Mouse (Mus musculus) brain, embryonic 14.5 days (tissue): ENCODE results near the gene Fgf14. TPM values are rescaled to one million over a fixed set of nuclear protein-coding genes. Genes with fewer than 3 reads are reported as not detected.
"Not testable (repeated sequence)": the region's sequence is repeated elsewhere in the genome, so short reads cannot be mapped to it uniquely, and the experiment has no call there.

ENCODE experiments used
- DNase-seq: peaks from one replicate; pipeline ENCODE4 v3.0.0-alpha.2; 2011; ENCODE audit warnings: low read depth
- CTCF ChIP-seq: fragments of 200-500 bp; IDR thresholded peaks from 2 replicates; pipeline ENCODE4 v1.5.1; 2012; ENCODE audit warnings: inconsistent platforms, mild to moderate bottlenecking, moderate library complexity, borderline replicate concordance; ENCODE audit not compliant: insufficient read depth, insufficient read length; ENCODE audit errors: extremely low read depth
- POLR2A ChIP-seq: fragments of 200-500 bp; IDR thresholded peaks from 2 replicates; pipeline ENCODE4 v1.6.1; 2012; ENCODE audit warnings: mild to moderate bottlenecking, inconsistent platforms, borderline replicate concordance; ENCODE audit not compliant: poor library complexity, insufficient read depth, insufficient read length, severe bottlenecking; ENCODE audit errors: extremely low read depth
- polyA plus RNA-seq: library from polyadenylated mRNA; depleted of rRNA; stranded (reverse); fragments of >200 nt; gene quantifications from 2 replicates; pipeline ENCODE4 v1.2.3, GENCODE M21; 2012

Fgf14 gene
- polyA plus RNA-seq, 1 experiment: 13.4 TPM

- peak; percentile 32; the same call in 1 of the 2 replicates for TF ChIP-seq CTCF
- no peak for TF ChIP-seq POLR2A
Measured at GRCm38 (mm10) chr14:124147378-124147777, 529.5 kb downstream of the Fgf14 start.

GRCm38 (mm10) chr14:124107205-124107873 is 569.6 kb downstream of the Fgf14 start:
- DNase-seq: no peak
- no peak for TF ChIP-seq POLR2A
- no peak for TF ChIP-seq CTCF

More at GRCm38 (mm10) chr14:124147378-124147777, 529.5 kb downstream of the Fgf14 start:
- DNase-seq: peak; percentile 42

- TF ChIP-seq CTCF (no peak), POLR2A (no peak)
- DNase-seq: peak; percentile 50
Measured at GRCm38 (mm10) chr14:124083126-124083525, 593.8 kb downstream of the Fgf14 start.

GRCm38 (mm10) chr14:124044016-124044415 is 632.9 kb downstream of the Fgf14 start:
- TF ChIP-seq CTCF (no peak), POLR2A (no peak)
- peak; percentile 15 for DNase-seq

GRCm38 (mm10) chr14:124040651-124041050 is 636.3 kb downstream of the Fgf14 start:
- DNase-seq: no peak
- no peak for TF ChIP-seq POLR2A
- no peak for TF ChIP-seq CTCF

GRCm38 (mm10) chr14:124037434-124037833 is 639.5 kb downstream of the Fgf14 start:
- TF ChIP-seq CTCF (no peak), POLR2A (no peak)
- DNase-seq: no peak

GRCm38 (mm10) chr14:124036575-124037205 is 640.2 kb downstream of the Fgf14 start:
- no peak for TF ChIP-seq POLR2A
- no peak for TF ChIP-seq CTCF
- peak; percentile 76 for DNase-seq

- not testable (repeated sequence) for DNase-seq
Measured at GRCm38 (mm10) chr14:124033302-124033701, 643.6 kb downstream of the Fgf14 start.

GRCm38 (mm10) chr14:124027886-124028670 is 648.8 kb downstream of the Fgf14 start:
- DNase-seq: no peak
- TF ChIP-seq POLR2A (no peak), CTCF (no peak)

- TF ChIP-seq POLR2A: no peak
- TF ChIP-seq CTCF: no peak
- no peak for DNase-seq
Measured at GRCm38 (mm10) chr14:123990591-123991195, 686.2 kb downstream of the Fgf14 start.

GRCm38 (mm10) chr14:123967996-123968395 is 708.9 kb downstream of the Fgf14 start:
- DNase-seq: peak; percentile 35

More at GRCm38 (mm10) chr14:123967996-123968395, 708.9 kb downstream of the Fgf14 start:
- TF ChIP-seq CTCF (no peak), POLR2A (no peak)
